Mouse (Mus musculus): Measurements from ENCODE around the gene Rpl31. TPM values are rescaled to one million over a fixed set of nuclear protein-coding genes. Genes with fewer than 3 reads are reported as not detected.

The Rpl31 gene
- polyA plus RNA-seq, 1 experiment from 2014 or later, result 422 TPM

- DNase-seq (ENCODE audit: low spot score), result no peak
- Histone ChIP-seq H3K27ac (no peak overlapping the region), H3K9me3 (no peaks in the 10 kb centered on the region), H3K27me3 (ENCODE audit: insufficient read depth, poor library complexity, severe bottlenecking) (peaks cover 39% of the 10 kb centered on the region), H3K4me1 (peaks cover 8% of the 10 kb centered on the region), H3K4me3 (no peak overlapping the region), H3K36me3 (no peaks in the 10 kb centered on the region)
- WGBS, result 22% methylated on average over 8 of the region's 8 CpGs
Observed at GRCm38 (mm10) chr1:39340647-39341046, 27.0 kb upstream of the Rpl31 start.

- no peaks in the 10 kb centered on the region for H3K9me3 ChIP-seq
- no peak for DNase-seq (ENCODE audit: low spot score)
- H3K36me3 ChIP-seq, result no peaks in the 10 kb centered on the region
- peaks cover 28% of the 10 kb centered on the region for H3K27me3 ChIP-seq (ENCODE audit: insufficient read depth, poor library complexity, severe bottlenecking)
- 77% methylated on average over 4 of the region's 4 CpGs for WGBS
- H3K4me3 ChIP-seq, result no peak overlapping the region
- H3K4me1 ChIP-seq, result no peaks in the 10 kb centered on the region
- no peak overlapping the region for H3K27ac ChIP-seq
Observed at GRCm38 (mm10) chr1:39341807-39342206, 25.8 kb upstream of the Rpl31 start.

GRCm38 (mm10) chr1:39343242-39343641, 24.4 kb upstream of the Rpl31 start:
- H3K36me3 ChIP-seq, result no peaks in the 10 kb centered on the region
- H3K4me1 ChIP-seq, result no peaks in the 10 kb centered on the region
- WGBS, result 82% methylated on average over 5 of the region's 5 CpGs
- H3K27me3 ChIP-seq (ENCODE audit: insufficient read depth, poor library complexity, severe bottlenecking), result peaks cover 27% of the 10 kb centered on the region
- H3K4me3 ChIP-seq, result no peak overlapping the region
- DNase-seq (ENCODE audit: low spot score), result no peak
- H3K27ac ChIP-seq, result no peak overlapping the region
- no peaks in the 10 kb centered on the region for H3K9me3 ChIP-seq

- Histone ChIP-seq H3K27ac (no peak overlapping the region), H3K4me1 (no peaks in the 10 kb centered on the region), H3K4me3 (0 out of 2 replicates have a peak overlapping the region, but pooled peaks have one; percentile 8), H3K27me3 (ENCODE audit: insufficient read depth, poor library complexity, severe bottlenecking) (peaks cover 11% of the 10 kb centered on the region; the same call in 1 of the 2 replicates), H3K9me3 (no peaks in the 10 kb centered on the region), H3K36me3 (no peaks in the 10 kb centered on the region)
- DNase-seq (ENCODE audit: low spot score), result no peak
- WGBS, result 47% methylated on average over 21 of the region's 21 CpGs
Observed at GRCm38 (mm10) chr1:39344981-39345600, 22.6 kb upstream of the Rpl31 start.

GRCm38 (mm10) chr1:39349001-39349400, 18.6 kb upstream of the Rpl31 start:
- DNase-seq (ENCODE audit: low spot score), result no peak
- Histone ChIP-seq H3K27ac (no peak overlapping the region), H3K36me3 (no peaks in the 10 kb centered on the region), H3K4me3 (no peak overlapping the region), H3K27me3 (ENCODE audit: insufficient read depth, poor library complexity, severe bottlenecking) (no peaks in the 10 kb centered on the region), H3K9me3 (no peaks in the 10 kb centered on the region), H3K4me1 (no peaks in the 10 kb centered on the region)
- WGBS, result 70% methylated on average over 1 of the region's 1 CpGs

GRCm38 (mm10) chr1:39349427-39349826, 18.2 kb upstream of the Rpl31 start:
- Histone ChIP-seq H3K27ac (no peak overlapping the region), H3K4me1 (no peaks in the 10 kb centered on the region), H3K9me3 (no peaks in the 10 kb centered on the region), H3K36me3 (no peaks in the 10 kb centered on the region), H3K4me3 (no peak overlapping the region), H3K27me3 (ENCODE audit: insufficient read depth, poor library complexity, severe bottlenecking) (no peaks in the 10 kb centered on the region)
- no peak for DNase-seq (ENCODE audit: low spot score)
- WGBS, result 72% methylated on average over 7 of the region's 7 CpGs

- Histone ChIP-seq H3K4me3 (peak overlapping the region; percentile 54), H3K27me3 (ENCODE audit: insufficient read depth, poor library complexity, severe bottlenecking) (peaks cover 24% of the 10 kb centered on the region; the same call in 1 of the 2 replicates), H3K27ac (peak overlapping the region; percentile 47; the same call in 1 of the 2 replicates), H3K4me1 (peaks cover 15% of the 10 kb centered on the region), H3K9me3 (no peaks in the 10 kb centered on the region; the same call in 1 of the 2 replicates), H3K36me3 (no peaks in the 10 kb centered on the region)
- 34% methylated on average over 24 of the region's 24 CpGs for WGBS
- DNase-seq (ENCODE audit: low spot score), result no peak
Observed at GRCm38 (mm10) chr1:39361754-39362514, 5.7 kb upstream of the Rpl31 start.

- Histone ChIP-seq H3K4me3 (no peak overlapping the region; the same call in 1 of the 2 replicates), H3K27me3 (ENCODE audit: insufficient read depth, poor library complexity, severe bottlenecking) (peaks cover 22% of the 10 kb centered on the region; the same call in 1 of the 2 replicates), H3K4me1 (peaks cover 18% of the 10 kb centered on the region), H3K27ac (no peak overlapping the region), H3K9me3 (no peaks in the 10 kb centered on the region; the same call in 1 of the 2 replicates), H3K36me3 (no peaks in the 10 kb centered on the region)
- 38% methylated on average over 7 of the region's 7 CpGs for WGBS
- DNase-seq (ENCODE audit: low spot score), result no peak
Observed at GRCm38 (mm10) chr1:39362515-39362893, 5.1 kb upstream of the Rpl31 start.

- Histone ChIP-seq H3K27ac (no peak overlapping the region), H3K27me3 (ENCODE audit: insufficient read depth, poor library complexity, severe bottlenecking) (peaks cover 16% of the 10 kb centered on the region; the same call in 1 of the 2 replicates), H3K9me3 (no peaks in the 10 kb centered on the region), H3K4me1 (peaks cover 23% of the 10 kb centered on the region), H3K4me3 (no peak overlapping the region), H3K36me3 (peaks cover 14% of the 10 kb centered on the region)
- DNase-seq (ENCODE audit: low spot score), result no peak
- 85% methylated on average over 1 of the region's 1 CpGs for WGBS
Observed at GRCm38 (mm10) chr1:39365562-39365961, 2.1 kb upstream of the Rpl31 start.

GRCm38 (mm10) chr1:39367045-39367444, 597 bp upstream of the Rpl31 start:
- peak overlapping the region; percentile 97 for H3K27ac ChIP-seq
- H3K27me3 ChIP-seq (ENCODE audit: insufficient read depth, poor library complexity, severe bottlenecking), result peaks cover under 1% of the 10 kb centered on the region; the same call in 1 of the 2 replicates
- 27% methylated on average over 6 of the region's 6 CpGs for WGBS
- H3K36me3 ChIP-seq, result peaks cover 29% of the 10 kb centered on the region
- H3K9me3 ChIP-seq, result no peaks in the 10 kb centered on the region
- no peak for DNase-seq (ENCODE audit: low spot score)
- peaks cover 15% of the 10 kb centered on the region for H3K4me1 ChIP-seq
- peak overlapping the region; percentile 95 for H3K4me3 ChIP-seq

- Histone ChIP-seq H3K4me1 (peaks cover 11% of the 10 kb centered on the region), H3K27ac (peak overlapping the region; percentile 97), H3K4me3 (peak overlapping the region; percentile 95), H3K36me3 (peaks cover 42% of the 10 kb centered on the region), H3K9me3 (no peaks in the 10 kb centered on the region), H3K27me3 (ENCODE audit: insufficient read depth, poor library complexity, severe bottlenecking) (no peaks in the 10 kb centered on the region)
- under 1% methylated on average over 34 of the region's 34 CpGs for WGBS
- DNase-seq (ENCODE audit: low spot score), result no peak
Observed at GRCm38 (mm10) chr1:39368267-39368841, 712 bp downstream of the Rpl31 start.

GRCm38 (mm10) chr1:39370431-39370830, 2.8 kb downstream of the Rpl31 start:
- DNase-seq (ENCODE audit: low spot score), result no peak
- Histone ChIP-seq H3K4me3 (no peak overlapping the region; the same call in 1 of the 2 replicates), H3K4me1 (peaks cover 11% of the 10 kb centered on the region), H3K36me3 (peaks cover 53% of the 10 kb centered on the region), H3K27me3 (ENCODE audit: insufficient read depth, poor library complexity, severe bottlenecking) (no peaks in the 10 kb centered on the region), H3K27ac (no peak overlapping the region), H3K9me3 (no peaks in the 10 kb centered on the region)
- WGBS, result 81% methylated on average over 6 of the region's 6 CpGs

All from heart, embryonic 10.5 days (tissue).